Mouse (Mus musculus) E14TG2a.4 (cell line): ENCODE results near the gene Eif3b.

Experiments
- H3K27me3 ChIP-seq: 2 replicates; pipeline ENCODE4 v1.6.1; 2014; ENCODE audit warnings: low read length, control low read depth; ENCODE audit not compliant: insufficient read depth
- H3K36me3 ChIP-seq: 2 replicates; pipeline ENCODE4 v1.6.1; 2014; ENCODE audit warnings: low read length, control low read depth; ENCODE audit not compliant: insufficient read depth
- H3K4me1 ChIP-seq: replicated peaks from 2 replicates; pipeline ENCODE4 v1.6.1; 2014; ENCODE audit warnings: low read depth, low read length, control low read depth
- H3K4me3 ChIP-seq: replicated peaks from 2 replicates; pipeline ENCODE4 v1.5.1; 2014; ENCODE audit warnings: mild to moderate bottlenecking, low read length
- H3K9me3 ChIP-seq: 2 replicates; pipeline ENCODE4 v1.6.1; 2014; ENCODE audit warnings: low read length, control low read depth
- CTCF ChIP-seq: conservative IDR thresholded peaks from 2 replicates; pipeline ENCODE4 v1.5.1; 2014; ENCODE audit warnings: low read length
- NANOG ChIP-seq: IDR thresholded peaks from 2 replicates; pipeline ENCODE4 v1.6.1; 2014; ENCODE audit warnings: borderline replicate concordance, low read length, mixed read lengths
- POU5F1 ChIP-seq: IDR thresholded peaks from 2 replicates; pipeline ENCODE4 v1.6.1; 2014; ENCODE audit warnings: low read length, borderline replicate concordance

The Eif3b gene

GRCm38 (mm10) chr5:140418489-140419441, at the start of gene Eif3b:
Eif3b (plus strand) TSS chr5:140419328.
- no peaks in the 10 kb centered on the region for H3K27me3 ChIP-seq
- no peak for TF ChIP-seq NANOG
- TF ChIP-seq POU5F1: no peak
- no peak for TF ChIP-seq CTCF
- peak within 1 kb of the TSS; percentile 99 for H3K4me3 ChIP-seq
- peaks cover 44% of the 10 kb centered on the region for H3K4me1 ChIP-seq
- no peaks in the 10 kb centered on the region for H3K9me3 ChIP-seq
- peaks cover 41% of the 10 kb centered on the region for H3K36me3 ChIP-seq

- peaks cover 8% of the 10 kb centered on the region; the same call in 1 of the 2 replicates for H3K9me3 ChIP-seq
- no peaks in the 10 kb centered on the region for H3K27me3 ChIP-seq
- H3K4me1 ChIP-seq: peaks cover 72% of the 10 kb centered on the region
- H3K4me3 ChIP-seq: no peak overlapping the region
- H3K36me3 ChIP-seq: 0 out of 2 replicates have a peak, but pooled peaks cover 7% of the 10 kb centered on the region
- TF ChIP-seq NANOG (no peak), CTCF (no peak), POU5F1 (no peak)
Measured at GRCm38 (mm10) chr5:140369466-140369865, 49.7 kb upstream of the Eif3b start.

- H3K4me3 ChIP-seq: no peak overlapping the region
- peaks cover 8% of the 10 kb centered on the region; the same call in 1 of the 2 replicates for H3K9me3 ChIP-seq
- TF ChIP-seq POU5F1 (no peak), CTCF (no peak), NANOG (no peak)
- H3K4me1 ChIP-seq: peaks cover 71% of the 10 kb centered on the region
- H3K36me3 ChIP-seq: 0 out of 2 replicates have a peak, but pooled peaks cover 1% of the 10 kb centered on the region
- H3K27me3 ChIP-seq: no peaks in the 10 kb centered on the region
Measured at GRCm38 (mm10) chr5:140370446-140371254, 48.5 kb upstream of the Eif3b start.

DNA sequence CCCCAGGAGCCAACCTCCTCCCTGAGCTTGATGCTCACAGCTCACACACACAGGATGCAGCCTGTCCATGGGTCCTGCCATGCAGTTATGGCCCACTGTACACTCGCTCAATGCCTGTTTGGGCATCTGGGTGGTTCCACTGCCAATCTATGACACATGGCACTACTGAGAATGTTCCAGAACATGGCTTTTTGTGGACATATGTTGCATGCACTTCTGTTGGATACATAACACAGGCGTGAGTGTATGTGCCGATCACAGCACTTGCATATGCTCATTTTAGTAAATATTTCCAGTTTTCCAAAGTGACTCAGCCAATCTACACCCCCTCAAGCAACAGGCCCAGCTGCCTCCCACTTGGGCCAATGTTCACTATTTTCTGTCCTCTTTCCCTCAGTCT, 47.5 kb upstream of the Eif3b start:
- Histone ChIP-seq H3K4me1 (peaks cover 61% of the 10 kb centered on the region), H3K4me3 (no peak overlapping the region), H3K36me3 (no peaks in the 10 kb centered on the region), H3K27me3 (no peaks in the 10 kb centered on the region), H3K9me3 (peaks cover 8% of the 10 kb centered on the region; the same call in 1 of the 2 replicates)
- TF ChIP-seq CTCF (no peak), NANOG (no peak), POU5F1 (no peak)

- TF ChIP-seq CTCF (no peak), NANOG (no peak), POU5F1 (no peak)
- Histone ChIP-seq H3K4me3 (no peak overlapping the region), H3K4me1 (peaks cover 48% of the 10 kb centered on the region)
Measured at GRCm38 (mm10) chr5:140373711-140374110, 45.4 kb upstream of the Eif3b start.

GRCm38 (mm10) chr5:140374226-140374625, 44.9 kb upstream of the Eif3b start:
- TF ChIP-seq CTCF (no peak), POU5F1 (no peak), NANOG (no peak)
- H3K4me1 ChIP-seq: peaks cover 48% of the 10 kb centered on the region

More at GRCm38 (mm10) chr5:140373711-140374110, 45.4 kb upstream of the Eif3b start:
- Histone ChIP-seq H3K27me3 (no peaks in the 10 kb centered on the region), H3K9me3 (peaks cover 3% of the 10 kb centered on the region; the same call in 1 of the 2 replicates), H3K36me3 (no peaks in the 10 kb centered on the region)

DNA sequence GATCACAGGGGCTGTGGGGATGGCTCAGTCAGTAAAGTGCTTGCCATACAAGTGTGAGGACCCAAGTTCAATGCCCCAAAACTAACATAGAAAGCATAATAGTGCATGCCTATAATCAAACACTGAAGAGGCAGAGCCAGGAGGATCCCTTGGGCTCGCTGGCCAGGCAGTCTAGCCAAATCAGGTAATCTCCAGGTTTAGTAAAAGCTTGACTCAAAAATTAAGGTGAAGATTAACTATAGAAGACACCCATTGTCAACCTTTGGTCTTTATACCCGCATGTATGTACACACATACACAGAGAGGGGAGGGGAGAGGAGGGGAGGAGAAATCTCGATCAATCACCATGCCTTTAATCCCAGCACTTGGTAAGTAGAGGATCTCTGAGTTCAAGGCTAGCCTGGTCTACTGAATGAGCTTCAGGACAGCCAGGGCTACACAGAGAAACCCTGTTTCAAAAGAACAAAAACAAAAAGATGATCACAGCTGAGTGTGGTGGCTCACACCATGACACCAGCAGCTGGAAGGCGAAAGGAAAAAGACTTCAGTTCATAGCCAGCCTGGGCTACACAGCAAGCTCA, 43.8 kb upstream of the Eif3b start:
- H3K4me3 ChIP-seq: no peak overlapping the region
- H3K36me3 ChIP-seq: no peaks in the 10 kb centered on the region
- H3K4me1 ChIP-seq: peaks cover 55% of the 10 kb centered on the region
- H3K27me3 ChIP-seq: no peaks in the 10 kb centered on the region
- no peak for TF ChIP-seq POU5F1
- no peak for TF ChIP-seq NANOG
- no peak for TF ChIP-seq CTCF
- no peaks in the 10 kb centered on the region for H3K9me3 ChIP-seq

More at GRCm38 (mm10) chr5:140374226-140374625, 44.9 kb upstream of the Eif3b start:
- H3K4me3 ChIP-seq: no peak overlapping the region
- H3K27me3 ChIP-seq: no peaks in the 10 kb centered on the region
- no peaks in the 10 kb centered on the region for H3K9me3 ChIP-seq
- no peaks in the 10 kb centered on the region for H3K36me3 ChIP-seq
